Mouse (Mus musculus) G1E-ER4 (cell line): Measurements from ENCODE around the gene Nxf1. TPM values are rescaled to one million over a fixed set of nuclear protein-coding genes. Genes with fewer than 3 reads are reported as not detected.

Source experiments
- GATA1 ChIP-seq: IDR thresholded peaks from one replicate; pipeline ENCODE4 v1.8.0; 2012; ENCODE audit warnings: low read length, inconsistent platforms
- polyA plus RNA-seq: library from polyadenylated mRNA; stranded (reverse); fragments of >175 nt; gene quantifications from 2 replicates; pipeline ENCODE4 v1.2.3, GENCODE M21; 2012

Gene Nxf1
- 23.2 and 29.3 TPM in 2 replicates for polyA plus RNA-seq

DNA sequence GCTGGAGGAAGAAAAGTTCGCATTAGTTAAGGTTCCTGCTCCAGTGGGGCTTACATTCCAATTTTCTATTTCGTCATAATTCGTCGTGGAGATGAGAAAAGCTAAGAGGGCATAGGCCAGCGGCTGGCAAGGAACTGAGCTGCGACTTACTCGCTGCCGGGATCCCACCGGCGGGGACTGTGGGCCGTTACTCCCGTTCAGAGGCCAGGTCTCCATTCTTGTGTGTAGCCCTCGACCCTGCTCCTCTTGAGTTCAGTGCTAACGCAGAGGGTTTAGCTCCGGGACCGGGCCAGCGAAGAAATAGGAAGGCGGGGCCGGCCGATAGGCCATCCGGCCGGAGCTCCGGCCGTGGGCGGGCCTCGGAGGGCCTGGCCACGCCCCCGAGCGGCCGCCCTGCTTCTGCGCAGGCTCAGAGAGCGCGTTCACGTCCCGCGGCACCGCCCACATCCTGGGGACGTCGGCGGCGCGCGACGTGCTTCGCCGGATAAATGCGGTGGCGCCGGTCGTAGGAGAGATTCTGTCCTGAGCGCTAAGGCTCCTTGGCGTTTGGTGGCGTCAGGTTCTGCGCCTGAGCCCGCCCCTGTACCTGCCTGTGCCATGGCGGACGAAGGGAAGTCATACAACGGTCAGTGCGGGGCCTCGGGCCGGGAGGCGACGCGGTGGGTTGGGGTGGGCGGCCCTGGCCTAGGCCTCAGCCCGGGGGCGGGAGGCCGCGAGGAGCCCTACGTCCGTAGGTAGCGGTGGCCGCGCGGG lies at the start of gene Nxf1:
Nxf1 (plus strand) TSS at position 439 of the 753 bp plus-strand sequence.
- no peak for TF ChIP-seq GATA1

GRCm38 (mm10) chr19:8708954-8709353 lies 47.9 kb upstream of the Nxf1 start:
- TF ChIP-seq GATA1 = no peak

GRCm38 (mm10) chr19:8710057-8710456 lies 46.8 kb upstream of the Nxf1 start:
- TF ChIP-seq GATA1 = no peak

DNA sequence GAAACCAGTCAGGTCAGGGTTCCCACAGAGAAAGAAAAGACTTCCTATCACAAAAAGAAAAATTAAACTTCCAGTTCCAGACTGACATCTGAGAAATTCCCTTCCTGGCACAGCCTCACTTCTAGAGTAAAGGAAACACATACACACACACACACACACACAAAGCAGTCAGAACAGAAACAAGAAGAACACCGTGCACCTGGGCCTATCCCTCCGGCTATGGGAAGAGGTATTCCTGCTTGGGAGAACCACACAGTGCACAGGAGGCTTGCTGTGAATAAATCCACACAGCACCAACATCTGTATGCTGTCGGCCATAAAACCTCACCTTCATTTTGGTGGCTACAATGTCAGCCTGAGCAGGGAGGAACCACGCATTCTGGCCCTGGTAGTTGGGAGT lies 45.4 kb upstream of the Nxf1 start:
- no peak for TF ChIP-seq GATA1

- no peak for TF ChIP-seq GATA1
Measured at GRCm38 (mm10) chr19:8711949-8712869, 44.7 kb upstream of the Nxf1 start.

DNA sequence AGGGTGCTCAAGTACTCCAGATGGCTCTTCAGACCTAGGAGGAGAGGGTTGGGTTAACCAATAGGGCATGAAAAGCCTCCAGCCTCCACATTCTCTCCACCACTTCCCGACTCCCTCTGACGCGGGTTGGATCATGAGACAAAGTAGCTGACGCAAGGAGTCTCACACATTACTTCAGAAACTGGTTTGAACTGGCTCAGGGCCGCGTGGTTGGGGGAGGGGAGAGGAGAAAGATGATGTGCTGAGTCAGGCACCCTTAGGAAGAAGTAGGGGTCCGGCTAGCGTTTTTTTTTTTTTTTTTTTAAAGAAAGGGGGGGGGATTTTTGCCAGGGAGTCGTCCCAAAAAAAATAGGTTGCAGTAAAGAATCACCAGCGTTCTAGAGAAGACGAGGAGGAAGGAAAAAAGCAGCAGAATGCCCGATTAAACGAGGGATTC lies 44.0 kb upstream of the Nxf1 start:
- TF ChIP-seq GATA1 = no peak

DNA sequence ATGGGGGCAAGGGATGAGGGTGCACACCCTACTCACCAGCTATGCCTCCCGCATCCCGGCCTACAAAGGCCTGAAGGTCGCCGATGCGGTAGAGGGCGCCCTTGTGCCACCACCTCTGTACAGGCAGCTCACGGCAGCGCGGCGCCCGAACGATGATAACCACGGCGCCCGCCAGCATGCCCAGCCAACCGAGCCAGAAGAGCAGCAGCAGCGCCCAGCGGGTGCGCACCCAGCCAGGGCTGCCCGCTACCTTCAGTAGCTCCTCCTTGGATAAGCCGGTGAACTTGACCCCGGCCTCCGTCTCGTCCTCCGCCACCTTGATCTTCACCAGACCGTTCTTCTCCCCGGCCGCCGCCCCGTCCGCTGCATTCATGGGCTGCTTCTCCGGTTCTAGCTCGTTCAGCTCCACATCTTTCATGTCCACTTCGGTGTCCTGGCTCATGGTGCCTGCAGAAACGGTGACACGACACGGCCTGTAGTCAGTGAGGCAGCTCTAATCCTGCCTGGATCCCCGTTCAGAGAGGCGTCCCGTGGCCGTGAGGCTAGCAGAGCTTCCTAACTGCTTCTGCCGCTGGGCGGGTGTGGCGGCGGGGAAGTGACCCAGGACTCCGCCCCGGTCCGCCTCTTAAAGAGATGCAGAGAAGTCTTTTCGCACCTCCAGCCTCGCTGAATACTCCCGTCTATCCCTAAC lies 43.4 kb upstream of the Nxf1 start:
- no peak for TF ChIP-seq GATA1

- TF ChIP-seq GATA1 = no peak
Measured at GRCm38 (mm10) chr19:8713997-8714652, 42.7 kb upstream of the Nxf1 start.

DNA sequence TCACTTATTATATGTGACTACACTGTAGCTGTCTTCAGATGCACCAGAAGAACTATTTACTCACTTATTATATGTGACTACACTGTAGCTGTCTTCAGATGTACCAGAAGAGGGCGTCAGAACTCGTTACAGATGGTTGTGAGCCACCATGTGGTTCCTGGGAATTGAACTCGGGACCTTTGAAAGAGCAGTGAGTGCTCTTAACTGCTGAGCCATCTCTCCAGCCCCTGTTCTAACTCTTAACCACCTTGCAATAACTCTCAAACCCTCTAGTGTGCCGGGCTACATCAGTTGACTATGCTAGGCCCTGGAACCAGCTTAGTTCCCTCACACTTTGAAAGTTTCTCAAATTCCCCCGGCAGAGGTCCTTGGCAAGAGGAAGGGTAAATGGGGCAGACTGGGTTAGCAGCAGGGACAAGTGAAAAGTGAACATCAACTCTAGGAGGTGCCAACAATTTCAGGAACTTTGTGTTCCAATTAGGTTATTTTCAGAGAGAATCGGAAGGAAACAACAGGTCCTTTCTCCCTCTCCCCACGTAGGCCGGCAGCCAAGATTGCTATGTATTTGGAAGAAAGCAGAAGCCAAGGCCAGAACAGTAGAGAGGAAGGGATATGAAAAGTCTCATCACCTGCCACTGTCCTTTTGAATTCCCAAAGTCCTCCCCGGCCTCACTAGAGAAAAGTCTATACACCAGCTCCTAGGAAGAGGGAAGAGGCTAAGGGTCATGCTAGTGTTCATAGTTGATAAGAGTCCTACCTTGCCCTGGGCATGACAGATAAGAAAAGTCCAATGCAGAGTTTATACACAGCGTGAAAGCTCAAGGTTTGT lies 42.0 kb upstream of the Nxf1 start:
- peak; percentile 44 for TF ChIP-seq GATA1

GRCm38 (mm10) chr19:8715868-8716766 lies 40.8 kb upstream of the Nxf1 start:
- TF ChIP-seq GATA1 = no peak

- TF ChIP-seq GATA1 = no peak
Measured at GRCm38 (mm10) chr19:8716767-8717475, 40.0 kb upstream of the Nxf1 start.

- no peak for TF ChIP-seq GATA1
Measured at GRCm38 (mm10) chr19:8718357-8718756, 38.5 kb upstream of the Nxf1 start.

- TF ChIP-seq GATA1 = no peak
Measured at GRCm38 (mm10) chr19:8721378-8721777, 35.5 kb upstream of the Nxf1 start.
